Mouse (Mus musculus) myocyte (in vitro differentiated cells): Measurements from ENCODE around the gene Angptl8.

ENCODE experiments used
- MYOG ChIP-seq, 3 experiments: IDR thresholded peaks; one replicate each; pipeline ENCODE4 v1.6.1; 2011; ENCODE audit warnings: control low read depth in 2 of 3, low read depth in 2 of 3, mild to moderate bottlenecking in 2 of 3; ENCODE audit not compliant: insufficient read length in 2 of 3, control insufficient read depth in 1 of 3, insufficient read depth in 1 of 3
- SRF ChIP-seq: IDR thresholded peaks from one replicate; pipeline ENCODE4 v1.6.1; 2011; ENCODE audit warnings: low read depth; ENCODE audit not compliant: control insufficient read depth, insufficient read length
- USF1 ChIP-seq: IDR thresholded peaks from one replicate; pipeline ENCODE4 v1.6.1; 2011; ENCODE audit warnings: low read depth, mild to moderate bottlenecking, control low read depth, moderate library complexity

DNA sequence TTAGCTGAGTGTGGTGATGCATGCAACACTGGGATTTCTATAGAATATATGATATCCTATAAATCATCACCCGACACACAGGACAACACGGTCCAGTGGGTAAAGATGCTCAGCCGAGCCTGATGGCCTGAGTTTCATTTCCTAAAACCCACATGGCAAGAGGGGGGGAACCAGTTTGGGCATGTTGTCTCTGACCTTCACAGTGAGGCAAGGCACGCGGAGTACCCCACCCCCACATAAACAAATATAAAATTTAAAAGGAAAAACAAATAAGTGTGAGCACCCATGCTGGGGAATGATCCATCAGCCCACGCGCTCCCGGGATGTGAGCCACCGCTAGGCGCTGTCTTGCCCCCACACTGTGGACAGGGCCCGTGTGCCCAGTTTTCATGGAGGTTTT, 28.3 kb upstream of the Angptl8 start:
- TF ChIP-seq USF1, result no peak
- no peak for TF ChIP-seq MYOG (IDR thresholded peaks at IDR 0.05; ENCODE audit: control insufficient read depth in 1 of 3, insufficient read depth in 1 of 3, insufficient read length in 2 of 3, low read depth in 2 of 3)
- TF ChIP-seq SRF, result no peak
